Mouse (Mus musculus): ENCODE results near the gene Hes7. TPM values are rescaled to one million over a fixed set of nuclear protein-coding genes. Genes with fewer than 3 reads are reported as not detected.

The Hes7 gene
- under 1 TPM; 0.39 to 0.48 TPM for total RNA-seq (2021)

DNA sequence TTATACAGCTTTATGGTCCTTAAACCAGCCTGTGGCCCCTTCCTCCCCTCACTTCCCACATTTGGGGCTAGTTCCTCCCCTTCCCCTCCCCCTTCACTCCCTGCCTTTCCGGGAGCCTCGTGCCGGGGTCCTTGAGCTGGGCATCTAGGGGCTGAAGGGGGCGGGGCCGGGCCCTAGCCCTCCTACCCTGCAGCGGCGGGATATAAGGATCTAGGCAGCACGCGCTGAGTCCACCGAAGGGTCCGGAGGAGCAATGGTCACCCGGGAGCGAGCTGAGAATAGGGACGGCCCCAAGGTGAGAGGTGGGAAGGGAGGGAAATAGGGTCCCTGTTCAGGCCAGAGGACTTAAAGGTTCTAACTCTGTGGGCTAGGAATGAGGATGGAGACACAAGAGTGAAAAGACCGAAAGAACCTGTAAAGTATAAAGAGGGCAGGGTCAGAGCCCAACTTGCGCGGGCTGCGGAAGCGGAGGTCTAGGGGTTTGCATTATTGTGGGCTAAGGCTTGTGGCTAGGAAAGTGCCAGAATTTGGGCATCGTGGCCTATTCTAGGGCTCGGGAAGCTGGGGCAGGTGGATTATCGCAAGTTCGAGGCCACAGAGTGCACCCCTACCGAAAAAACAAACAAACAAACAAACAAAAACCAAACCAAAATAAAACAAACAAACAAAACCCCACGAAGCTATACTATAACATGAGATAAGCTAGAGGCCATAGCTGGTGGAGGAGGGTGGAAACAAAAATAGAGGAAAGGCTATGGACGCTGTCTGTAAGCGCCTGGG lies at the start of gene Hes7:
Gene Hes7 (plus strand): TSS at position 184 of the 780 bp plus-strand sequence.
- intact Hi-C loops (cut with DNase I) = loop anchor here (5.0 kb wide), 1 partner anchor 33 kb away; the partner anchor contains the start of gene Vamp2
- no peak for DNase-seq (ENCODE audit: low spot score in 2 of 2)

DNA sequence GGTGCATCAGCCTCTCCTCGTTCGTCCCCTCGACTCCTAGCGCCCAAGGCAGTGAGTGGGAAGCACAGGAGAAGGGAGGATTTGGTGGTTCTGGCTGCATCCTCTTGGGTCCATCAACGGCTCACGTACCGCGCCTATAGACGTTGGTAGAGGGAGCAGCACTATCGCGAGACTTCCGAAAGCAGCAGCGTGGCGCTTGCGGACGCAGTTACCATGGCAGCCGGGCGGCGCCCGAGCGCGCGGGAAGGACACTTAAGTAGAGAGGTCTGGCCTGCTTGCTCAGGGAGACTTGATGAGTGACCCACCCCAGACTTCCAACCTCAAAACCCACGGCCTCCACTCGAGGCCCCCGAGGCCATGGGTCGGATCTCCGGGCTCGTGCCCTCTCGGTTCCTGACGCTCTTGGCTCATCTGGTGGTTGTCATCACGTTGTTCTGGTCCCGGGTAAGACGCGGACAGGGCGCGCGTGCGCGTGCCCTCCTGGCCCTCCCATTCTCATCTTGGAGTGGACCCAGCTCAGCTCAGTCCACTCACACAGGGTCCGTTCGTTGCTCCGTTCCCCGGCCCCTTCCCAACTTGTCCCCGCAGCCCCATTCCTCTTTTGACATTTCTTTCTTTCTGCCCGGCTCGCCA lies 49.5 kb upstream of the Hes7 start, which contains the start of gene Tmem107:
Gene Tmem107 (plus strand): TSS at position 217 of the 633 bp plus-strand sequence.
- intact Hi-C loops (cut with DNase I) = no loop called here
- DNase-seq (ENCODE audit: low spot score in 2 of 2) = peak; percentile 97 to 98

DNA sequence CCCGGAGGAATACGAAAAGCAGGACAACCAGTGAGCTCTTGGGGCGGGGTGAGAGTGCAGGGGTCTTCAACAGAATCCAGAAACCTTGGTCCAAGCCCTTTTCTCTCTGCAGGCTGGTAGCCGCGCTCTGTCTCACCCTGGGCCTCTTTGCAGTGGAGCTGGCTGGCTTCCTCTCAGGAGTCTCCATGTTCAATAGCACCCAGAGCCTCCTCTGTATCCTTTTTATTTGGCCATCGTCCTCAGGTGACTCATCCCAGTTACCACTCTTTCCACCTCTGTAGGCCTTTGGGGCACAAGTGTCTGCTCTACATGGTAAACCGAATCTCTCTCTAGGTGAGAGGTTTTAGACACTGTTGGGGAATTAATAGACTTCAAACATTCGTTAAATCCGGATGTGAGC lies 48.9 kb upstream of the Hes7 start:
- DNase-seq (ENCODE audit: low spot score in 2 of 2) = no peak
- intact Hi-C loops (cut with DNase I) = no loop called here

DNA sequence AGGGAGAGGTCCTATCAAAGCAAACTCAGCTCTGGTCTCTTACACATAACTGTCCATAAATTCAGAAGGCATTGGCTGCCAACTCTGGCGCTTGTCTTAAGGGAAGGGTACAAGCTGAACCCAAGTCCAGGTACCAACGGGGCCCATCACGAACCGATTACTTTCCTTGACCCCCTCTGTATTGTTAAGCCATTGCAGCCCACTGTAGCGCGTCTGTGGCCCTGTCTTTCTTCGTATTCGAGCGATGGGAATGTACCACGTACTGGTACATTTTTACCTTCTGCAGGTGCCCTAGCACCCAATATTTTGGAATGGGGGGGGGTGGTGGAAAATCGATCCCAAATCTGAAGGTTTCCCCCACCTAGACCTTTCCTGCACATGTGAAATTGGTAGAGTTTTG lies 48.0 kb upstream of the Hes7 start:
- intact Hi-C loops (cut with DNase I) = no loop called here
- no peak for DNase-seq (ENCODE audit: low spot score in 2 of 2)

DNA sequence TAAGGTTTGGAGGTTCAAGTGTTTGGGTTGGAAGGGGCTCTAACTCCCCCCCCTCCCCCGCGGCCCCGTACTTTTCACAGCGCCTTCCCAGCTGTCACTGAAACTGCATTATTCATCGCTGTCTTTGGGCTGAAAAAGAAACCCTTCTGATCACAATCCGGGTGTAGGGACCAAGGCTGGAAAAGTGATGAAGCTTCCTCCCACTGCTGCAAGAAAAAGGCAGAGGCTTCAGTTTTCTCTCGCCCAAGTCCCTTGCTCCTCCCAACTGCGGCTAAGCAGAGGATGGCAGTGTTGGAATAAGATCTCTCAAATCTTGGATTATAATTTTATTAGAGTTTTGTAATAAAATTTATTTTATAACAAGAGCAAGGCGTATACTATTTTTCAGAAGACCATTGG lies 47.5 kb upstream of the Hes7 start:
- intact Hi-C loops (cut with DNase I) = no loop called here
- peak in 1 of 2 experiments; percentile 61 for DNase-seq (ENCODE audit: low spot score in 2 of 2)

DNA sequence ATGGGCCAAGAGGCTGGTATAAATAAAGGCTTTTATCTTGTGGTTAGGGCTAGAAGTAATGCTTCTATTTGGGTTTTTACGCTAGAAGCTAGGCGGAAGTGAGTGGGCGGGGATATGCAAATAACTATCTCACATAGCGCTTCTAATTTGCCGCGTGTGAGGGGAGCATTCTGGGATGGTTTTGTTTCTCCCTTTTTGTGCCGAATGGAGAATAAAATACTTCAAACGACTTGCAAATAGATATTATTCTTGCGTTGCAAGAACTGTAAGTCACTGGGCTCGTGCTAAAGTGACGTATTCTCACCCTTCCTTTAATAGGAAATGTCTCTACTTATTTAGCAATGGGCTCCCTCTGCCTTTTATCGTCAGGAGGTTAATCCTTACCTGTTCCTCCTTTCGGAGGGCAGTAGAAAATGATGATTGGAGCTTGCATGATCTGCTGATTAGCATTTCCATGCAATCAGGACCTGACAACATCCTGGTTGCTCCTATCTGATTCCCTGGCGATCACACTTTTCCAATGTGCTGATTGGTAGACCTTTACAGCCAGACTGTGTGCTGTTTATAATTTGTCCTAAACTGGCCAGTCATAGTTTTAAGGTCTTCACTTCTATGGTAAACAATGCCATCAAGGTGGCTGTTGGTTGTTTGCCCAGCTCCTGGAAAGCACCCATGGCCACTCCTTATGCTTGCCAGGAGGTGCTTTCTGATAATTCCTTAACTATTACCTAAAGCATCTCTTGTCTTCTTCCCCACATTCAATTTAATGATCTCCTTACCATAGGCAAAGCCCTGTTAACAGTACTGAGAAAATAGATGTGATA lies 46.9 kb upstream of the Hes7 start:
- peak; percentile 87 to 96 for DNase-seq (ENCODE audit: low spot score in 2 of 2)

GRCm38 (mm10) chr11:69073951-69074775 lies 46.0 kb upstream of the Hes7 start:
- DNase-seq (ENCODE audit: low spot score in 2 of 2) = peak in 1 of 2 experiments; percentile 65
- intact Hi-C loops (cut with DNase I) = loop anchor here (1.0 kb wide), 1 partner anchor 12 kb away; no protein-coding TSS in a partner anchor

More for the DNA sequence above, 46.9 kb upstream of the Hes7 start:
- intact Hi-C loops (cut with DNase I) = no loop called here

DNA sequence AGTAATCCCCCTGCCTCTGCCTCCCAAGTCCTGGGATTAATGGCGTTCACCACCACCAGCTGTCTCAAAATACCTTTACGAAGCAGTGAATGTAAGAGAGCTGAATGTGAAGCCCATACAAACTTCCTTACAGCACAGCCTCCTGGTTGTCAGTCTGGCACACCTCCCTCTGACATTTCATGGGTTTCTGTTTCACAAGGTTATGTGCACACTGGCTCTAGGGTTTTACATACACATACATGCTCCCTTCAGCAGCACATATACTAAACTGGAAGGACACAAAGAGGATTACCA lies 45.5 kb upstream of the Hes7 start:
- no peak for DNase-seq (ENCODE audit: low spot score in 2 of 2)
- intact Hi-C loops (cut with DNase I) = loop anchor here (1.0 kb wide), 1 partner anchor 12 kb away; no protein-coding TSS in a partner anchor

- intact Hi-C loops (cut with DNase I) = no loop called here
- DNase-seq (ENCODE audit: low spot score in 2 of 2) = no peak
Measured at GRCm38 (mm10) chr11:69075764-69076479, 44.3 kb upstream of the Hes7 start.

DNA sequence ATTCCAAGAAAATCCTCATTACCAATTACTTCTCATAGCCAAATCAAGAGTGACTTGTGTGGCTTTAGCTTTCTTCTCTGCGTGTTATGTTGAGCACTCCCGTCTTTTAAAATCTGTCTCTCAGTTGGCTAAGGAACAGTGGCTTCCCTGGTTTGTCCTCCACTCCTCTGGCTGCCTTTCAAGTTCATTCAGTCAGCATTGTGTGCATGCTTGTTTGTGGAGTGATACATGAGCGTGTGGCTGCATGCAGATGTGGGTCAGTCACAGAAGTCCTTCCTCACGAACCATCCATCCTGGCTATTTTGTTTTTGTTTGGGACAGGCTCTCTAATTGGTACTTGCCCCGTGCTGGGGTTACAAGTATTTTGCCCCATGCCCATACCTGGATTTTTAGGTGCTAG lies 43.6 kb upstream of the Hes7 start:
- DNase-seq (ENCODE audit: low spot score in 2 of 2) = no peak
- intact Hi-C loops (cut with DNase I) = no loop called here

GRCm38 (mm10) chr11:69077316-69077715 lies 42.9 kb upstream of the Hes7 start:
- DNase-seq (ENCODE audit: low spot score in 2 of 2) = no peak
- intact Hi-C loops (cut with DNase I) = no loop called here

- intact Hi-C loops (cut with DNase I) = no loop called here
- no peak for DNase-seq (ENCODE audit: low spot score in 2 of 2)
Measured at GRCm38 (mm10) chr11:69078041-69078440, 42.2 kb upstream of the Hes7 start.

- intact Hi-C loops (cut with DNase I) = no loop called here
- DNase-seq (ENCODE audit: low spot score in 2 of 2) = no peak
Measured at GRCm38 (mm10) chr11:69078805-69079438, 41.3 kb upstream of the Hes7 start.

GRCm38 (mm10) chr11:69080102-69080854 lies 39.9 kb upstream of the Hes7 start:
- intact Hi-C loops (cut with DNase I) = no loop called here
- no peak for DNase-seq (ENCODE audit: low spot score in 2 of 2)

GRCm38 (mm10) chr11:69080855-69081222 lies 39.4 kb upstream of the Hes7 start:
- intact Hi-C loops (cut with DNase I) = no loop called here
- DNase-seq (ENCODE audit: low spot score in 2 of 2) = no peak

DNA sequence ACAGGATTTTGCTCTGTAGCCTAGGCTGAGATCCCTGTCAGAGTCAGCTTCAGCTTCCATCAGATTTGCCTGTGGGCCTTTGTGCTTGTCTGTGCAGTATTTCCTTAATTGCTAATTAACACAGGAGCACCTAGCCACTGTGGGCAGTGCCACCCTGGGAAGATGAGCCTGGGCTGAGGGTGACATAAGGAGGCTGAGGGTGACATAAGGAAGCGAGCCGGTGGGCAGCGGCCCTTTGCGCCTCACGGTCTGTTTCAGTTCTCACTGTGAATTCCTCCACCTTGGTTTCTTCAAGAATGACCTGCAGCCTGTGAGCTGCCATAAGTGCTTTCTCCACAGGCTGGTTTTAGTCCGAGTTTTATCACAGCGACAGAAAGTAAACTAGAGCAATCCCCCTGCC lies 38.6 kb upstream of the Hes7 start:
- intact Hi-C loops (cut with DNase I) = no loop called here
- no peak for DNase-seq (ENCODE audit: low spot score in 2 of 2)

DNA sequence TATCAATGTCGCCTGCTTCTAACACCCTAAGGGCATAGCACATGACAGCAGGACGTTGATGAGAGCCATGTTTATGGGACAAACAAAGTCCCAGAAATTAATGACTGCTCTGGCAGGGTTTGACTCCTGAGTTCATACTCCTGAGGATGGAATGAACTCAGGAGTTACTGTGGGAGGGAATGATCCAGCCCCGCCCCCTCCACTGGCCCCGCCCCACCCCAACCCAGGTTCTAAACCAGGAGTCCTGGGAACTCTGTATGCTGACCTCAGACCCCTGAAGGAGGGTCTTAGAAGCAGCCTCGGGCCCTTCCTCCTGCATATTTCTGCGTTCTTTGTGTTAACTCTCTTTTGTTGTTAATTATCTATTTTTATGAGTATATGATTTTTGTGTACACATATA lies 34.6 kb upstream of the Hes7 start:
- intact Hi-C loops (cut with DNase I) = loop anchor here (1.0 to 5.0 kb wide), 2 partner anchors 11 to 37 kb away; partner anchors contain the start of genes 9130213A22Rik and Hes7

GRCm38 (mm10) chr11:69086390-69086789 lies 33.8 kb upstream of the Hes7 start:
- intact Hi-C loops (cut with DNase I) = loop anchor here (1.0 to 5.0 kb wide), 2 partner anchors 12 to 36 kb away; partner anchors contain the start of genes 9130213A22Rik and Hes7
- peak in 1 of 2 experiments; percentile 90 for DNase-seq (ENCODE audit: low spot score in 2 of 2)

More for the DNA sequence above, 34.6 kb upstream of the Hes7 start:
- DNase-seq (ENCODE audit: low spot score in 2 of 2) = no peak

Data from left cerebral cortex, postnatal 25 days (tissue).